Mouse (Mus musculus) layer of hippocampus, adult 8-10 months (tissue): ENCODE data around the gene Lrrc3c. TPM values are rescaled to one million over a fixed set of nuclear protein-coding genes. Genes with fewer than 3 reads are reported as not detected.
"Not testable (repeated sequence)": the region's sequence is repeated elsewhere in the genome, so short reads cannot be mapped to it uniquely, and the experiment has no call there.

Experiments used
- DNase-seq, 2 experiments: peaks; one replicate each; pipeline ENCODE4 v3.0.0; 2022; ENCODE audit warnings: low spot score in 2 of 2
- total RNA-seq, 4 experiments: library from RNA; stranded (reverse); gene quantifications; 2 replicates each; pipeline ENCODE4 v1.2.4; 2022

Lrrc3c gene
- total RNA-seq, 4 experiments from 2014 or later = not detected

- DNase-seq = peak in 1 of 2 experiments; percentile 24
These were observed 11.8 kb upstream of the Lrrc3c start for GRCm38 (mm10) chr11:98586087-98586891.

GRCm38 (mm10) chr11:98586892-98587563, 11.1 kb upstream of the Lrrc3c start, which contains the start of gene Ormdl3:
Gene Ormdl3, minus strand, starts transcription at chr11:98587368.
- DNase-seq = peak; percentile 97

GRCm38 (mm10) chr11:98587684-98588546, 10.2 kb upstream of the Lrrc3c start:
- DNase-seq = peak; percentile 41 to 50

DNA sequence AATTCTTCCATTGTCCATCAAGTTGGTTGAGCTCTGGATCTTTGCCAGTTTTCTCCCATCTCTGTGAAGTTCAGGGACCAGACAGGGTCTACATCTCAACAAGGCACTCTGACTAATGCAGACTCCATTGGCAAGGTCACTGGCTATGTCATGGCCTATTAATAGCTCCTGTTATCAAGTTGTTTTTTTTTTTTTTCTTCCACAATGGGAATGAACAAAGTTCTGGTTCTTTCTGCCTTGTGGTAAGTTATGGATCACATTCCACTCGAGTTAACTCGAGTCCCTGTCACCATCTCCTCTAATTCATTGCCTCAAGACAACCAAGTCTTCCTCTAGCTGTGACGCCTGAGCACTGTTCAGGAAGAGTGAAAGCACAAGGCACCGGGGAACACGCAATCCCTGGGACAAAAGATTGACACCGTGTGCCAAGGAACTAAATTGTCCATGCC, 9.2 kb upstream of the Lrrc3c start:
- no peak for DNase-seq

DNA sequence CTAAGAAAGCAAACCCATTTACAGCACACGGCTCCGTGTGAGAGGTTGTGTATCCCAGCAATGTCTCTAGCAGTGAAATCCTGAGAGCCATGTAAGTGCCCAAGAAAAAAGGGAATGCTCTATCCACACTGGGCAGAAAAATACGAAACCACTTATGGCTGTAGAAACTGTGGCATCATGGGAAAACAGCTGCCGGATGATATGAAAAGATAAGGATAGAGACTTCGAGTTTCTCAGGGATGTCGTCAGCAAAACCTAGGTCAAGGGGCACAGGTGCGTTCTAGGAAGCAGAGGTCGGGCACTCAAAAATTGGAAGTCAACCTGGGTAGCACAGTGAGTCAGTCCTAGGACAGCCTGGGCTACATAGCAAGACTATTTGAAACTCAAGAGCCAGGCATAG, 8.8 kb upstream of the Lrrc3c start:
- no peak for DNase-seq

GRCm38 (mm10) chr11:98590548-98591445, 7.3 kb upstream of the Lrrc3c start:
- no peak for DNase-seq

- no peak for DNase-seq
These were observed 3.1 kb upstream of the Lrrc3c start for GRCm38 (mm10) chr11:98595021-98595420.

GRCm38 (mm10) chr11:98595473-98595872, 2.6 kb upstream of the Lrrc3c start:
- no peak for DNase-seq

- DNase-seq = no peak
These were observed 2.1 kb upstream of the Lrrc3c start for GRCm38 (mm10) chr11:98595955-98596354.

GRCm38 (mm10) chr11:98597363-98597762, 728 bp upstream of the Lrrc3c start:
- DNase-seq = no peak

DNA sequence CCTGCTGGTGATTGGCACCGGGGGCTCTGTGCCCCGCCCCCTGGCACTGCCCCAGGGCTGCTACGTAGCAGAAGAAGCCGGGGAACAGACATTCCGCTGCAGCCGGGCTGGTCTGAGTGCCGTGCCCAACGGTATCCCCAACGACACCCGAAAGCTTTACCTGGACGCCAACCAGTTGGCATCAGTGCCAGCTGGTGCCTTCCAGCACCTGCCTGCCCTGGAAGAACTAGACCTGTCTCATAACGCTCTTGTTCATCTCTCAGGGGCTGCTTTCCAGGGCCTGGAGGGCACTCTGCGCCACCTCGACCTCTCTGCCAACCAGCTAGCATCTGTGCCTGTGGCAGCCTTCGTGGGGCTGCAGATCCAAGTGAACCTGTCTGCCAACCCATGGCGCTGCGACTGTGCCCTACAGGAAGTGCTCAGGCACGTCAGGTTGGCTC, 780 bp downstream of the Lrrc3c start:
- DNase-seq = no peak

GRCm38 (mm10) chr11:98599291-98599690, 1.2 kb downstream of the Lrrc3c start:
- no peak for DNase-seq

GRCm38 (mm10) chr11:98602090-98602690, 4.1 kb downstream of the Lrrc3c start:
- DNase-seq = no peak

DNA sequence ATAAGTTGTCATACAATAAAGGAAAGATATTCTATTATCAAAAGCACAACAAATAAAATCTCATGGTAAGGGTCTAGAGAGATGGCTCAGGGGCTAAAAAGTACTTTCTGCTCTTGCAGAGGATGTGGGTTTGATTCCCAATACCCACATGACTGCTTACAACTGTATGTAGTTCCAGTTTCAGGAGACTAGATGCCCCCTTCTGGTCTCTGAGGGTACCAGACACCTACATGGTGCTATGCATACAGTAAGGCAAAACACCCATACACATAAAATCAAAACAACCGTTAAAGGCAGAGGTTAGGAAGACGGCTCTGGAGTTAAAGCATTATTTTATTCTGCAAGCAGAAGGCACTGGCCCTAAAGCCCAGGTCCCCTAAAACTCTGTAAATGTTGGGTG, 5.9 kb downstream of the Lrrc3c start:
- DNase-seq = no peak

DNA sequence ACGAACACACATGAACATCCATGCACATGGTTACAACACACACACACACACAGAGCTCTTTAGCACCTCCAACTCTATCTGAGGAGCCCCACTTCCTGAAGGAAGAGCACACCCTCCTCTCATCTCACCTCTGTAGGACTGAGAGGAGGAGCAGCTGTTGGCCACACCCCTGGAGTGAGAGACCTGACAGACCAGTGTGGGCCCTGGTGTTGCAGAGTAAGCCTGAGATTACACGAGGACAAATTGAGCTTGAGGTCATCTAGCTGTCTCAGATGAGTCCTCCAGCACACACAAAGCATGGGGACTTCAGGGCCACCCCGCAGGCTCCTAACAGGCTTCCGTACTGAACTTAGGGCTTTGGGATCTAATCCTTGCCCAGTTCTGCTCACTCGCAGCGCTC, 6.8 kb downstream of the Lrrc3c start:
- DNase-seq = not testable (repeated sequence)

- DNase-seq = no peak
These were observed 8.7 kb downstream of the Lrrc3c start for GRCm38 (mm10) chr11:98606763-98607162.

GRCm38 (mm10) chr11:98620791-98621190, 22.7 kb downstream of the Lrrc3c start:
- DNase-seq = no peak

DNA sequence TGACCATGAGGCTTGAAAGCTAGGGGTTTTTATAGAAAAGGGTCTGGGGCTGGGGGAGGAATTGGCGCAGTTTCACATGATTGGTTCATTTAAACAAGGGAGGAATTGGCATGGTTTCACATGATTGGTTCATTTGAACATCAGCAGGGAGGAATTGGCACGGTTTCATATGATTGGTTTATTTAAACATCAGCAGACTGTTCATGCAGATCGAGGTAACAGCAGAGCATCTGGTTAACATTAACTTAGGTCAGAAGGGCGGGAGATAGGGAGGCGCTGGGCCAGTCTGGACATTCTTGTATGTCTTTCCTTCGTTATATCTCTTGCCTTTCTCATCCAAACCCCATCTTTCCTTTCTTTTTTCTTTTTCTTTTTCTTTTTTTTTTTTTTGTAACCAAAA, 25.9 kb downstream of the Lrrc3c start:
- not testable (repeated sequence) for DNase-seq

DNA sequence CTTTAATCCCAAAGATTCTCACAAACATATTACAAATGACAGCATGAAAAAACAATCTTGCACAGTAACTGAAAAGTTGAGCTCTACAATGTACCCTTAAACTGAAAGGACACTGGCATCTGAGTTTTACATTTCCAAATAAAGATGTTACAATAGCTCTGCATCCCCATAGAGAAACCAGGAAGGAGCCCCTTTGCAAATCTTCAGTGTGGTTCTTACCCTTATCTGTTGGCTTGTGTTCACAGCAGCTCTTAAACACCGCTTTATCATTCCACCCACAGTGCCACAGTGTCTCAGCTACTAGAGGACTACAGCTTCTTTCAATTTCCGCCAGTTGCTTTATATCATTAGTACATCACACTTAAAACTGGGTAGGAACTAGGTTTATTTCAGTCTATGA, 26.3 kb downstream of the Lrrc3c start:
- DNase-seq = not testable (repeated sequence)
